Mouse (Mus musculus) intestine, embryonic 16.5 days (tissue): Measurements from ENCODE around the gene Cdk6. TPM values are rescaled to one million over a fixed set of nuclear protein-coding genes. Genes with fewer than 3 reads are reported as not detected.

ENCODE experiments used
- ATAC-seq: fragments of 200-750 bp; cut with Nextera tagmentation; 2 replicates; pipeline ENCODE4 v1.8.0; 2017; ENCODE audit warnings: moderate TSS enrichment, moderate library complexity
- H3K27ac ChIP-seq: fragments of 300-500 bp; sonication (generic); 2 replicates; pipeline ENCODE4 v1.5.1; 2014; ENCODE audit warnings: mild to moderate bottlenecking, low read length
- H3K27me3 ChIP-seq: fragments of 300-500 bp; sonication (generic); replicated peaks from 2 replicates; pipeline ENCODE4 v1.6.1; 2014; ENCODE audit warnings: low read length, control low read depth, mixed read lengths; ENCODE audit not compliant: control insufficient read depth, insufficient read depth
- H3K36me3 ChIP-seq: fragments of 300-500 bp; sonication (generic); 2 replicates; pipeline ENCODE4 v1.6.1; 2014; ENCODE audit warnings: low read length, control low read depth; ENCODE audit not compliant: control insufficient read depth, insufficient read depth
- H3K4me1 ChIP-seq: fragments of 300-500 bp; sonication (generic); 2 replicates; pipeline ENCODE4 v1.6.1; 2014; ENCODE audit warnings: low read length, control low read depth, mixed read lengths; ENCODE audit not compliant: control insufficient read depth, insufficient read depth
- H3K4me2 ChIP-seq: fragments of 300-500 bp; sonication (generic); 2 replicates; pipeline ENCODE4 v1.6.1; 2014; ENCODE audit warnings: low read depth, low read length, control low read depth
- H3K4me3 ChIP-seq: fragments of 300-500 bp; sonication (generic); 2 replicates; pipeline ENCODE4 v1.5.1; 2014; ENCODE audit warnings: mild to moderate bottlenecking, low read length
- H3K9ac ChIP-seq: fragments of 300-500 bp; sonication (generic); 2 replicates; pipeline ENCODE4 v1.6.1; 2014; ENCODE audit warnings: low read depth, low read length
- H3K9me3 ChIP-seq: fragments of 300-500 bp; sonication (generic); 2 replicates; pipeline ENCODE4 v1.6.1; 2016; ENCODE audit warnings: low read length, control low read depth; ENCODE audit not compliant: control insufficient read depth
- WGBS: fragments of 180-500 bp; shearing (Covaris S2); extraction: QIAGEN DNeasy Blood & Tissue Kit; methylation state at CpG from one replicate; pipeline ENCODE4 v1.1.7; 2014; 5-methylcytosine and 5-hydroxymethylcytosine counted together
- polyA plus RNA-seq: library from polyadenylated mRNA; unstranded; fragments of >200 nt; fragmentation: Nextera tagmentation; extraction: Ambion mirVana; gene quantifications from 2 replicates; pipeline ENCODE4 v1.2.1, GENCODE M21; 2015

Gene Cdk6
- polyA plus RNA-seq, 1 experiment from 2014 or later, result 20.9 TPM

GRCm38 (mm10) chr5:3538505-3539472 is 197.5 kb downstream of the Cdk6 start:
- Histone ChIP-seq H3K9me3 (no peaks in the 10 kb centered on the region), H3K27me3 (no peaks in the 10 kb centered on the region), H3K4me2 (no peak overlapping the region), H3K4me1 (no peaks in the 10 kb centered on the region), H3K36me3 (no peaks in the 10 kb centered on the region), H3K4me3 (no peak overlapping the region), H3K9ac (no peak overlapping the region), H3K27ac (no peak overlapping the region)
- WGBS, result 63% methylated on average over 11 of the region's 11 CpGs
- ATAC-seq, result no peak

- Histone ChIP-seq H3K36me3 (no peaks in the 10 kb centered on the region), H3K4me3 (no peak overlapping the region), H3K4me1 (peaks cover 7% of the 10 kb centered on the region), H3K4me2 (no peak overlapping the region), H3K9me3 (no peaks in the 10 kb centered on the region), H3K9ac (no peak overlapping the region), H3K27ac (no peak overlapping the region), H3K27me3 (no peaks in the 10 kb centered on the region)
- 81% methylated on average over 6 of the region's 6 CpGs for WGBS
- no peak for ATAC-seq
Measured at GRCm38 (mm10) chr5:3541871-3542270, 200.6 kb downstream of the Cdk6 start.

- WGBS, result under 1% methylated on average over 74 of the region's 80 CpGs
Measured at GRCm38 (mm10) chr5:3543629-3544479, 202.6 kb downstream of the Cdk6 start, which contains the start of gene Fam133b. Gene Fam133b (plus strand): TSS chr5:3543833.

GRCm38 (mm10) chr5:3544480-3544769 is 203.1 kb downstream of the Cdk6 start:
- Histone ChIP-seq H3K9me3 (no peaks in the 10 kb centered on the region), H3K27ac (no peak overlapping the region), H3K4me2 (peak overlapping the region; percentile 62), H3K9ac (peak overlapping the region; percentile 96), H3K4me1 (peaks cover 7% of the 10 kb centered on the region), H3K27me3 (no peaks in the 10 kb centered on the region), H3K4me3 (peak overlapping the region; percentile 98), H3K36me3 (peaks cover 4% of the 10 kb centered on the region; the same call in 1 of the 2 replicates)
- ATAC-seq, result peak; percentile 41; the same call in 1 of the 2 replicates
- WGBS, result 9% methylated on average over 7 of the region's 7 CpGs

More at GRCm38 (mm10) chr5:3543629-3544479, 202.6 kb downstream of the Cdk6 start, which contains the start of gene Fam133b:
- H3K36me3 ChIP-seq, result peaks cover 4% of the 10 kb centered on the region; the same call in 1 of the 2 replicates
- peak; percentile 97 for ATAC-seq
- no peaks in the 10 kb centered on the region for H3K9me3 ChIP-seq
- no peaks in the 10 kb centered on the region for H3K27me3 ChIP-seq
- peak within 1 kb of the TSS; percentile 96 for H3K9ac ChIP-seq
- H3K4me2 ChIP-seq, result peak within 1 kb of the TSS; percentile 62
- peak within 1 kb of the TSS; percentile 98 for H3K4me3 ChIP-seq
- peak within 1 kb of the TSS; percentile 90 for H3K27ac ChIP-seq
- H3K4me1 ChIP-seq, result peaks cover 7% of the 10 kb centered on the region

GRCm38 (mm10) chr5:3546226-3546625 is 204.9 kb downstream of the Cdk6 start:
- H3K27me3 ChIP-seq, result no peaks in the 10 kb centered on the region

GRCm38 (mm10) chr5:3551481-3551880 is 210.2 kb downstream of the Cdk6 start:
- Histone ChIP-seq H3K4me2 (no peak overlapping the region), H3K9me3 (no peaks in the 10 kb centered on the region), H3K36me3 (peaks cover 4% of the 10 kb centered on the region; the same call in 1 of the 2 replicates), H3K9ac (no peak overlapping the region), H3K4me3 (no peak overlapping the region), H3K4me1 (no peaks in the 10 kb centered on the region), H3K27ac (no peak overlapping the region), H3K27me3 (no peaks in the 10 kb centered on the region)
- ATAC-seq, result no peak
- WGBS, result 98% methylated on average over 1 of the region's 1 CpGs

More at GRCm38 (mm10) chr5:3546226-3546625, 204.9 kb downstream of the Cdk6 start:
- H3K4me2 ChIP-seq, result no peak overlapping the region
- H3K4me3 ChIP-seq, result no peak overlapping the region
- 81% methylated on average over 1 of the region's 1 CpGs for WGBS
- no peaks in the 10 kb centered on the region for H3K9me3 ChIP-seq
- H3K27ac ChIP-seq, result no peak overlapping the region
- no peak overlapping the region for H3K9ac ChIP-seq
- H3K36me3 ChIP-seq, result peaks cover 4% of the 10 kb centered on the region; the same call in 1 of the 2 replicates
- peaks cover 7% of the 10 kb centered on the region for H3K4me1 ChIP-seq
- no peak for ATAC-seq

- Histone ChIP-seq H3K4me3 (no peak overlapping the region), H3K36me3 (0 out of 2 replicates have a peak, but pooled peaks cover 3% of the 10 kb centered on the region), H3K27ac (no peak overlapping the region), H3K9me3 (no peaks in the 10 kb centered on the region), H3K4me2 (no peak overlapping the region), H3K27me3 (no peaks in the 10 kb centered on the region), H3K9ac (no peak overlapping the region), H3K4me1 (no peaks in the 10 kb centered on the region)
- no peak for ATAC-seq
- 85% methylated on average over 2 of the region's 2 CpGs for WGBS
Measured at GRCm38 (mm10) chr5:3554198-3554597, 212.9 kb downstream of the Cdk6 start.

GRCm38 (mm10) chr5:3571266-3571665 is 230.0 kb downstream of the Cdk6 start, which contains the start of gene 1700109H08Rik:
Gene 1700109H08Rik (plus strand): TSS chr5:3571566.
- Histone ChIP-seq H3K9ac (no peak within 1 kb of the TSS), H3K4me2 (no peak within 1 kb of the TSS), H3K36me3 (peaks cover 33% of the 10 kb centered on the region), H3K27ac (no peak within 1 kb of the TSS), H3K4me1 (no peaks in the 10 kb centered on the region), H3K4me3 (no peak within 1 kb of the TSS), H3K27me3 (no peaks in the 10 kb centered on the region), H3K9me3 (peaks cover 6% of the 10 kb centered on the region; the same call in 1 of the 2 replicates)
- ATAC-seq, result no peak
- 91% methylated on average over 4 of the region's 4 CpGs for WGBS

GRCm38 (mm10) chr5:3574825-3575224 is 233.5 kb downstream of the Cdk6 start:
- H3K36me3 ChIP-seq, result peaks cover 46% of the 10 kb centered on the region

More at GRCm38 (mm10) chr5:3574825-3575224, 233.5 kb downstream of the Cdk6 start:
- no peak for ATAC-seq
- whole genome bisulfite sequencing, result 93% methylated on average over 2 of the region's 2 CpGs
- Histone ChIP-seq H3K4me2 (no peak overlapping the region), H3K9ac (no peak overlapping the region), H3K4me3 (no peak overlapping the region), H3K9me3 (peaks cover 6% of the 10 kb centered on the region; the same call in 1 of the 2 replicates), H3K27ac (no peak overlapping the region), H3K27me3 (no peaks in the 10 kb centered on the region), H3K4me1 (no peaks in the 10 kb centered on the region)
